Mouse (Mus musculus) C2C12 (cell line): Measurements from ENCODE around the gene H2-Eb1.

Experiments
- CEBPB ChIP-seq: IDR thresholded peaks from one replicate; pipeline ENCODE4 v1.6.1; 2011; ENCODE audit warnings: low read depth, mild to moderate bottlenecking, control low read depth, moderate library complexity
- CTCF ChIP-seq: IDR thresholded peaks from one replicate; pipeline ENCODE4 v1.5.1; 2011; ENCODE audit not compliant: control insufficient read depth, insufficient read depth, insufficient read length
- FOSL1 ChIP-seq: IDR thresholded peaks from one replicate; pipeline ENCODE4 v1.8.0; 2011; ENCODE audit warnings: mild to moderate bottlenecking, low read length; ENCODE audit not compliant: poor library complexity, insufficient read depth, severe bottlenecking
- MAX ChIP-seq: IDR thresholded peaks from one replicate; pipeline ENCODE4 v1.6.1; 2011; ENCODE audit warnings: mild to moderate bottlenecking, control low read depth
- MYOD1 ChIP-seq: IDR thresholded peaks from one replicate; pipeline ENCODE4 v1.6.1; 2011; ENCODE audit warnings: low read depth; ENCODE audit not compliant: control insufficient read depth, insufficient read length
- MYOG ChIP-seq: IDR thresholded peaks from one replicate; pipeline ENCODE4 v1.6.1; 2011; ENCODE audit not compliant: control insufficient read depth, insufficient read length; ENCODE audit errors: extremely low read depth
- USF1 ChIP-seq: IDR thresholded peaks from one replicate; pipeline ENCODE4 v1.6.1; 2011; ENCODE audit warnings: low read depth, mild to moderate bottlenecking, control low read depth, moderate library complexity

- TF ChIP-seq CTCF (no peak), MYOD1 (no peak), USF1 (no peak), MAX (no peak), MYOG (no peak), CEBPB (no peak), FOSL1 (no peak)
These were observed 19.8 kb upstream of the H2-Eb1 start for GRCm38 (mm10) chr17:34285848-34286247.
